Comparison of ENCODE assay signal across 8 mouse cellular contexts in the genomic region with DNA sequence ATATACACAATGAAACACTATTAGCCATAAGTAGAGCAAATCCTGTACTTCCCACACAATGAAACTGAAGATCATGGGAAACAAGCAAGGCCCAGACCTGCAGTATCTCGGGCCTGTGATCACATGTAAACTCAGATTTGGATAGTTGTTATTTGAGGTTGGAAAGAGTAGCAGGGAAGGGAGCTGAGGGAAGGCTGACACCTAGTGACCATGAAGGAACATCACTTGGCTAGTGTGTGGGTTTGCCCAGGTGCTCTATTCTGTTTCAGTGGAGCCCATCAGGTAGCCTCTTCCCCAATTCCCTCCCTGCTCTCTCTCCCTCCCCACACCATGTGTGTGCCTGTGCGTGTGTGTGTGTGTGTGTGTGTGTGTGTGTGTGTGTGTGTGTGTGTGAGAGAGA. TPM values are rescaled to one million over a fixed set of nuclear protein-coding genes. Genes with fewer than 3 reads are reported as not detected.
A peak's percentile ranks its signal among the peaks of the same experiment; 100 is the strongest.
DNase-seq lines count a peak whose midpoint lies in the region; ATAC-seq lines count a peak whose summit lies in the region.
"Had no signal": no experiment of that assay in that cellular context is flagged by ENCODE, and none has a peak within 500 bp of the region (broad histone marks: within the 10 kb centered on the region; RNA-seq: fewer than 3 reads in every experiment).

No protein-coding gene starts in this region.

- ATAC-seq in hindbrain, embryonic 13.5 days (ENCODE audit: low FRiP score) = 0 out of 2 replicates have a peak, but pooled peaks have one; percentile 12
- no peak for ATAC-seq in hindbrain, embryonic 12.5 days (ENCODE audit: low FRiP score)
- ATAC-seq in neural tube, embryonic 14.5 days (ENCODE audit: low read depth) = peak; percentile 55; the same call in 1 of the 2 replicates

- no peak overlapping the region for H3K4me2 ChIP-seq in hindbrain, embryonic 13.5 days
- no peak overlapping the region for H3K4me2 ChIP-seq in hindbrain, embryonic 12.5 days (replicated peaks)
- no peak overlapping the region for H3K4me2 ChIP-seq in neural tube, embryonic 14.5 days (ENCODE audit: low read depth, low read length)

- H3K27ac ChIP-seq in hindbrain, embryonic 13.5 days = no peak overlapping the region
- no peak overlapping the region for H3K27ac ChIP-seq in hindbrain, embryonic 12.5 days
- H3K27ac ChIP-seq in neural tube, embryonic 14.5 days (ENCODE audit: low read depth, low read length) = no peak overlapping the region

- H3K27me3 ChIP-seq in hindbrain, embryonic 13.5 days = no peaks in the 10 kb centered on the region
- H3K27me3 ChIP-seq in hindbrain, embryonic 12.5 days = no peaks in the 10 kb centered on the region
- H3K27me3 ChIP-seq in neural tube, embryonic 14.5 days (ENCODE audit: control insufficient read depth, insufficient read depth, low read length) = no peaks in the 10 kb centered on the region

- no peak overlapping the region for H3K4me3 ChIP-seq in hindbrain, embryonic 13.5 days
- H3K4me3 ChIP-seq in hindbrain, embryonic 12.5 days = no peak overlapping the region
- H3K4me3 ChIP-seq in neural tube, embryonic 14.5 days (ENCODE audit: low read depth, low read length) = no peak overlapping the region

- H3K36me3 ChIP-seq in hindbrain, embryonic 13.5 days = no peaks in the 10 kb centered on the region
- H3K36me3 ChIP-seq in hindbrain, embryonic 12.5 days = no peaks in the 10 kb centered on the region
- H3K36me3 ChIP-seq in neural tube, embryonic 14.5 days (ENCODE audit: control insufficient read depth, insufficient read depth, low read length) = no peaks in the 10 kb centered on the region

- peaks cover 5% of the 10 kb centered on the region; the same call in 1 of the 2 replicates for H3K4me1 ChIP-seq in hindbrain, embryonic 13.5 days (replicated peaks)
- H3K4me1 ChIP-seq in hindbrain, embryonic 12.5 days = no peaks in the 10 kb centered on the region
- no peaks in the 10 kb centered on the region for H3K4me1 ChIP-seq in neural tube, embryonic 14.5 days (ENCODE audit: control insufficient read depth, insufficient read depth, low read length)

- DNase-seq in neural tube, embryonic 10.5 days (ENCODE audit: extremely low spot score, low spot score) = no peak
- DNase-seq in cerebellum, postnatal 36 days = peak; percentile 20 to 33
- DNase-seq in frontal cortex, postnatal 25 days (ENCODE audit: low spot score in 2 of 2) = no peak
- no peak for DNase-seq in testis, postnatal 14 days (ENCODE audit: low spot score)
- DNase-seq: thymus, postnatal 36 days had no signal

- H3K9ac ChIP-seq in hindbrain, embryonic 13.5 days = no peak overlapping the region
- H3K9ac ChIP-seq in hindbrain, embryonic 12.5 days = no peak overlapping the region
- no peak overlapping the region for H3K9ac ChIP-seq in neural tube, embryonic 14.5 days (replicated peaks; ENCODE audit: low read depth, low read length)

- H3K9me3 ChIP-seq in hindbrain, embryonic 13.5 days = no peaks in the 10 kb centered on the region
- no peaks in the 10 kb centered on the region for H3K9me3 ChIP-seq in hindbrain, embryonic 12.5 days (replicated peaks)
- H3K9me3 ChIP-seq in neural tube, embryonic 14.5 days (ENCODE audit: control insufficient read depth, low read length) = no peaks in the 10 kb centered on the region

- WGBS in hindbrain, embryonic 13.5 days = 81% methylated on average over 2 of the region's 2 CpGs
- 79% methylated on average over 1 of the region's 2 CpGs for WGBS in hindbrain, embryonic 12.5 days
- WGBS in neural tube, embryonic 14.5 days = 64% methylated on average over 1 of the region's 2 CpGs

RNA-seq across cellular contexts. Expression of a gene that starts 28.7 kb away (rescaled TPM):
- polyA plus RNA-seq in hindbrain, embryonic 13.5 days (2015; fragmentation: Nextera tagmentation; extraction: Ambion mirVana) = 7.5 and 7.8 TPM in 2 replicates
- polyA plus RNA-seq in hindbrain, embryonic 12.5 days (2016; fragmentation: Nextera tagmentation; extraction: Ambion mirVana) = 8.8 and 9.1 TPM in 2 replicates
- 14.7 and 19.2 TPM in 2 replicates for polyA plus RNA-seq in neural tube, embryonic 14.5 days (2014; fragmentation: Nextera tagmentation; extraction: Ambion mirVana)

Comparison
In these comparisons a context has a peak if more than half of its experiments do, and no peak if none do; other contexts are left out.
1. DNase-seq: peak in cerebellum, postnatal 36 days (2 of 2); none in neural tube, embryonic 10.5 days (single experiment), frontal cortex, postnatal 25 days (0 of 2) and testis, postnatal 14 days (single experiment).